Mouse (Mus musculus) lung, adult 2 months (tissue): ENCODE data around the gene Cxcl16. TPM values are rescaled to one million over a fixed set of nuclear protein-coding genes. Genes with fewer than 3 reads are reported as not detected.

Experiments used
- DNase-seq: peaks from one replicate; pipeline ENCODE4 v3.0.0; 2022
- H3K4me1 ChIP-seq: fragments of 200-500 bp; 2 replicates; pipeline ENCODE4 v1.6.1; 2011; ENCODE audit warnings: low read length; ENCODE audit not compliant: control insufficient read depth, insufficient read depth
- H3K4me3 ChIP-seq: fragments of 200-500 bp; replicated peaks from 2 replicates; pipeline ENCODE3; 2011; ENCODE audit warnings: low read depth, mild to moderate bottlenecking, control low read depth, low read length; ENCODE audit errors: extremely low read depth
- CTCF ChIP-seq: fragments of 200-500 bp; IDR thresholded peaks from 2 replicates; pipeline ENCODE4 v1.5.1; 2011; ENCODE audit warnings: mild to moderate bottlenecking, low read length, control low read depth; ENCODE audit not compliant: insufficient read depth
- POLR2A ChIP-seq: fragments of 200-500 bp; IDR thresholded peaks from 2 replicates; pipeline ENCODE4 v1.6.1; 2011; ENCODE audit warnings: low read depth, mild to moderate bottlenecking, control low read depth, low read length, borderline replicate concordance; ENCODE audit errors: extremely low read depth
- WGBS: fragments of 180-500 bp; shearing (Covaris S2); methylation state at CpG from one replicate; pipeline ENCODE4 v1.1.7; 2018; 5-methylcytosine and 5-hydroxymethylcytosine counted together
- polyA plus RNA-seq: library from polyadenylated mRNA; depleted of rRNA; stranded (reverse); fragments of >200 nt; gene quantifications from 2 replicates; pipeline ENCODE4 v1.2.3, GENCODE M21; 2012; rRNA removed

The Cxcl16 gene
- polyA plus RNA-seq, 1 experiment = 74.6 TPM

GRCm38 (mm10) chr11:70419486-70419885 is 40.3 kb downstream of the Cxcl16 start:
- 38% methylated on average over 5 of the region's 5 CpGs for WGBS
- Histone ChIP-seq H3K4me1 (no peaks in the 10 kb centered on the region), H3K4me3 (no peak overlapping the region)
- no peak for TF ChIP-seq CTCF
- TF ChIP-seq POLR2A = no peak
- DNase-seq = no peak

- WGBS = 56% methylated on average over 4 of the region's 4 CpGs
Observed at GRCm38 (mm10) chr11:70418199-70418598, 41.6 kb downstream of the Cxcl16 start.

GRCm38 (mm10) chr11:70413961-70414360 is 45.8 kb downstream of the Cxcl16 start:
- peak; percentile 66 for DNase-seq
- TF ChIP-seq CTCF (peak; percentile 48), POLR2A (no peak)
- WGBS = 4% methylated on average over 3 of the region's 3 CpGs
- Histone ChIP-seq H3K4me1 (0 out of 2 replicates have a peak, but pooled peaks cover 2% of the 10 kb centered on the region), H3K4me3 (no peak overlapping the region)

More at GRCm38 (mm10) chr11:70418199-70418598, 41.6 kb downstream of the Cxcl16 start:
- Histone ChIP-seq H3K4me3 (no peak overlapping the region), H3K4me1 (no peaks in the 10 kb centered on the region)
- TF ChIP-seq CTCF (no peak), POLR2A (no peak)
- DNase-seq = no peak

GRCm38 (mm10) chr11:70412591-70412990 is 47.2 kb downstream of the Cxcl16 start:
- no peak for TF ChIP-seq CTCF
- TF ChIP-seq POLR2A = no peak
- 64% methylated on average over 5 of the region's 5 CpGs for WGBS
- H3K4me3 ChIP-seq = no peak overlapping the region
- no peak for DNase-seq
- peaks cover 2% of the 10 kb centered on the region; the same call in 1 of the 2 replicates for H3K4me1 ChIP-seq

GRCm38 (mm10) chr11:70410297-70410643 is 49.5 kb downstream of the Cxcl16 start:
- TF ChIP-seq POLR2A (no peak), CTCF (no peak)
- DNase-seq = no peak
- Histone ChIP-seq H3K4me3 (peak overlapping the region; percentile 95), H3K4me1 (peaks cover 2% of the 10 kb centered on the region; the same call in 1 of the 2 replicates)
- WGBS = 60% methylated on average over 6 of the region's 6 CpGs

GRCm38 (mm10) chr11:70409594-70410296 is 50.0 kb downstream of the Cxcl16 start, which contains the start of gene Pelp1:
Pelp1 (minus strand) TSS chr11:70410031.
- DNase-seq = peak; percentile 87
- peak within 1 kb of the TSS; percentile 95 for H3K4me3 ChIP-seq
- peaks cover 2% of the 10 kb centered on the region; the same call in 1 of the 2 replicates for H3K4me1 ChIP-seq
- TF ChIP-seq CTCF (no peak), POLR2A (peak; percentile 66; the same call in 1 of the 2 replicates)
- WGBS = under 1% methylated on average over 59 of the region's 59 CpGs

Other genes with a start within 250 kb of the Cxcl16 start
- gene Slc16a11, start 247.2 kb downstream of the Cxcl16 start, polyA plus RNA-seq = 211 and 239 TPM in 2 replicates
- gene Slc16a13, start 238.9 kb downstream of the Cxcl16 start, polyA plus RNA-seq = 9.2 and 11.3 TPM in 2 replicates
- 21.9 and 25.6 TPM in 2 replicates for gene Bcl6b, start 230.2 kb downstream of the Cxcl16 start, polyA plus RNA-seq
- gene 0610010K14Rik, start 222.1 kb downstream of the Cxcl16 start, polyA plus RNA-seq = 79.0 and 80.9 TPM in 2 replicates
- 6.6 and 7.2 TPM in 2 replicates for gene Gm21988, start 220.2 kb downstream of the Cxcl16 start, polyA plus RNA-seq
- 143 and 168 TPM in 2 replicates for gene Rnasek, start 220.1 kb downstream of the Cxcl16 start, polyA plus RNA-seq
- gene Alox12, start 204.6 kb downstream of the Cxcl16 start, polyA plus RNA-seq = 4.6 and 9.2 TPM in 2 replicates
- gene Alox12e, start 137.4 kb downstream of the Cxcl16 start, polyA plus RNA-seq = 0.31 and 0.40 TPM in 2 replicates
- gene Alox15, start 108.0 kb downstream of the Cxcl16 start, polyA plus RNA-seq = 4.2 and 14.2 TPM in 2 replicates
- 15.9 and 17.4 TPM in 2 replicates for gene Pelp1, start 50.0 kb downstream of the Cxcl16 start, polyA plus RNA-seq
- gene Arrb2, start 27.3 kb downstream of the Cxcl16 start, polyA plus RNA-seq = 48.2 and 80.2 TPM in 2 replicates
- 21.6 and 26.9 TPM in 2 replicates for gene Med11, start 8.1 kb downstream of the Cxcl16 start, polyA plus RNA-seq
- gene Zmynd15, start 551 bp downstream of the Cxcl16 start, polyA plus RNA-seq = 8.7 and 12.3 TPM in 2 replicates
- 0.50 and 1.00 TPM in 2 replicates for gene Tm4sf5, start 45.3 kb upstream of the Cxcl16 start, polyA plus RNA-seq
- 0.20 and 0.26 TPM in 2 replicates for gene Vmo1, start 54.6 kb upstream of the Cxcl16 start, polyA plus RNA-seq
- 0.12 and 0.34 TPM in 2 replicates for gene Gltpd2, start 59.2 kb upstream of the Cxcl16 start, polyA plus RNA-seq
- gene Psmb6, start 65.4 kb upstream of the Cxcl16 start, polyA plus RNA-seq = 202 and 264 TPM in 2 replicates
- gene Gm40193, start 73.0 kb upstream of the Cxcl16 start, polyA plus RNA-seq = not detected in 2 replicates
- 32.4 and 47.2 TPM in 2 replicates for gene Pld2, start 80.1 kb upstream of the Cxcl16 start, polyA plus RNA-seq
- 119 and 120 TPM in 2 replicates for gene Mink1, start 102.9 kb upstream of the Cxcl16 start, polyA plus RNA-seq
- gene 4930544D05Rik, start 155.9 kb upstream of the Cxcl16 start, polyA plus RNA-seq = 0.16 TPM in 1 of 2 replicates, not detected in the other
- 0.41 and 0.91 TPM in 2 replicates for gene Chrne, start 159.2 kb upstream of the Cxcl16 start, polyA plus RNA-seq
- gene Gp1ba, start 179.1 kb upstream of the Cxcl16 start, polyA plus RNA-seq = 0.70 and 1.7 TPM in 2 replicates
- gene Rnf167, start 187.3 kb upstream of the Cxcl16 start, polyA plus RNA-seq = 116 and 146 TPM in 2 replicates
- 83.6 and 113 TPM in 2 replicates for gene Slc25a11, start 187.5 kb upstream of the Cxcl16 start, polyA plus RNA-seq
- 933 and 1,129 TPM in 2 replicates for gene Pfn1, start 194.7 kb upstream of the Cxcl16 start, polyA plus RNA-seq
- 19.6 and 97.3 TPM in 2 replicates for gene Eno3, start 197.2 kb upstream of the Cxcl16 start, polyA plus RNA-seq
- gene Spag7, start 209.4 kb upstream of the Cxcl16 start, polyA plus RNA-seq = 24.7 and 39.0 TPM in 2 replicates
- gene Camta2, start 228.1 kb upstream of the Cxcl16 start, polyA plus RNA-seq = 33.1 and 35.7 TPM in 2 replicates
- 1.6 and 2.0 TPM in 2 replicates for gene Inca1, start 240.2 kb upstream of the Cxcl16 start, polyA plus RNA-seq
- gene Kif1c, start 240.6 kb upstream of the Cxcl16 start, polyA plus RNA-seq = 78.2 and 103 TPM in 2 replicates